Mouse (Mus musculus) ES-E14 (cell line): Measurements from ENCODE around the gene Sema6d. TPM values are rescaled to one million over a fixed set of nuclear protein-coding genes. Genes with fewer than 3 reads are reported as not detected.

Experiments
- DNase-seq: peaks from one replicate; pipeline ENCODE4 v3.0.0-alpha.2; 2013; ENCODE audit warnings: low read depth, low spot score
- H3K27ac ChIP-seq: 2 replicates; pipeline ENCODE4 v1.5.1; 2012; ENCODE audit warnings: low read depth, mild to moderate bottlenecking, low read length, moderate library complexity, mixed read lengths; ENCODE audit not compliant: poor library complexity, insufficient read depth, severe bottlenecking
- H3K36me3 ChIP-seq: 2 replicates; pipeline ENCODE4 v1.6.1; 2012; ENCODE audit warnings: mild to moderate bottlenecking, low read length, moderate library complexity, mixed read lengths; ENCODE audit not compliant: control insufficient read depth, poor library complexity, insufficient read depth, severe bottlenecking
- H3K4me1 ChIP-seq, 2 experiments: fragments of 150-350 bp in 1 of 2; sonication (generic) in 1 of 2; 2 replicates each; pipeline ENCODE4 v1.6.1; 2012; ENCODE audit warnings: low read length in 2 of 2, mild to moderate bottlenecking in 1 of 2, mixed read lengths in 1 of 2; ENCODE audit not compliant: control insufficient read depth in 2 of 2, insufficient read depth in 2 of 2, poor library complexity in 1 of 2
- H3K4me3 ChIP-seq, 2 experiments: fragments of 150-350 bp in 1 of 2; sonication (generic) in 1 of 2; 2 replicates each; pipeline ENCODE4 v1.5.1; 2012; ENCODE audit warnings: low read length in 2 of 2, low read depth in 1 of 2, mild to moderate bottlenecking in 1 of 2, mixed read lengths in 1 of 2; ENCODE audit not compliant: insufficient read depth in 1 of 2, poor library complexity in 1 of 2, severe bottlenecking in 1 of 2
- H3K9ac ChIP-seq: 2 replicates; pipeline ENCODE4 v1.6.1; 2012; ENCODE audit warnings: low read depth, mild to moderate bottlenecking, low read length, mixed read lengths; ENCODE audit not compliant: poor library complexity, insufficient read depth, severe bottlenecking
- H3K9me3 ChIP-seq: fragments of 150-350 bp; sonication (generic); 2 replicates; pipeline ENCODE4 v1.6.1; 2012; ENCODE audit warnings: low read depth, mild to moderate bottlenecking, low read length; ENCODE audit not compliant: control insufficient read depth, insufficient read depth
- CHD2 ChIP-seq: IDR thresholded peaks from 2 replicates; pipeline ENCODE4 v1.6.1; 2014; ENCODE audit warnings: mild to moderate bottlenecking, low read depth, low read length, inconsistent platforms
- HCFC1 ChIP-seq: IDR thresholded peaks from 2 replicates; pipeline ENCODE4 v1.6.1; 2012; ENCODE audit warnings: low read length, inconsistent platforms, borderline replicate concordance; ENCODE audit not compliant: insufficient read depth
- MAFK ChIP-seq: IDR thresholded peaks from 2 replicates; pipeline ENCODE4 v1.6.1; 2014; ENCODE audit warnings: mild to moderate bottlenecking, low read depth, low read length, inconsistent platforms; ENCODE audit not compliant: insufficient read depth
- ZC3H11A ChIP-seq: IDR thresholded peaks from 2 replicates; pipeline ENCODE4 v1.6.1; 2012; ENCODE audit warnings: low read depth, mild to moderate bottlenecking, inconsistent platforms, low read length, borderline replicate concordance
- ZNF384 ChIP-seq: IDR thresholded peaks from 2 replicates; pipeline ENCODE4 v1.6.1; 2012; ENCODE audit warnings: low read depth, low read length, inconsistent platforms
- in situ Hi-C, 2 experiments: fragments of 600-800 bp; cut with MboI; formaldehyde crosslinking; loops; one replicate each; pipeline ENCODE4 v1.15.1; 2025; ENCODE audit warnings: low sequenced_read_pairs in 2 of 2, inconsistent platforms in 1 of 2; ENCODE audit not compliant: unreplicated experiment in 2 of 2
- total RNA-seq: library from RNA; depleted of rRNA; stranded (reverse); fragments of 300-350 nt; gene quantifications from 2 replicates; pipeline ENCODE4 v1.2.3, GENCODE M21; 2012

The Sema6d gene
- total RNA-seq, 1 experiment = 0.54 TPM

DNA sequence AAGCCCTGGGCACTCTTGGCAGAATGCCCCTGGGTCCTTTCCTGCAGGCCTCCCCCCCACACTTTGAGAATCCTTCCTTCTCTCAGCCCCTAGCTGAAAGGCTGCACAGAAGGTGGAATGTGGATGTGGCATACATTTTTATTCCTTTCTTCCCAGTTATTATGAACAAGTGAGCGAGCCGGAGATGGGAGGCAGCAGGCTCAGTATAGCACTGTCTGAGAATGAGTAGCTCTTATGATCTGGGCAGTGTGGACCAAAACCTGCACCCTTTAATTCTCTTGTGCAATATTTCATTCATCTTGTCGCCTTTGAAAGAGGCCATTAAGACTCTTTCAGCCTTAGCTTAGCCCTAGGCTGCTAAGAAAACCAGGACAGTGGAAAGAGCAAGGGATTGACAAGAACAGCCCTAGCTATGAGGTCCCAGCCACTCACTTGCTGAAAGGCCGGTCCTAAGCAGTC is 87.0 kb downstream of the Sema6d start:
- no peaks in the 10 kb centered on the region; a peak in 1 of 4 replicates for H3K4me1 ChIP-seq
- H3K4me3 ChIP-seq = no peak overlapping the region
- H3K36me3 ChIP-seq = no peaks in the 10 kb centered on the region
- DNase-seq = no peak
- no peak for TF ChIP-seq MAFK
- no peak for TF ChIP-seq HCFC1
- TF ChIP-seq ZC3H11A = no peak
- TF ChIP-seq CHD2 = no peak
- no peak for TF ChIP-seq ZNF384
- no peak overlapping the region for H3K27ac ChIP-seq
- in situ Hi-C loops = no loop called here
- no peak overlapping the region for H3K9ac ChIP-seq
- no peaks in the 10 kb centered on the region for H3K9me3 ChIP-seq

DNA sequence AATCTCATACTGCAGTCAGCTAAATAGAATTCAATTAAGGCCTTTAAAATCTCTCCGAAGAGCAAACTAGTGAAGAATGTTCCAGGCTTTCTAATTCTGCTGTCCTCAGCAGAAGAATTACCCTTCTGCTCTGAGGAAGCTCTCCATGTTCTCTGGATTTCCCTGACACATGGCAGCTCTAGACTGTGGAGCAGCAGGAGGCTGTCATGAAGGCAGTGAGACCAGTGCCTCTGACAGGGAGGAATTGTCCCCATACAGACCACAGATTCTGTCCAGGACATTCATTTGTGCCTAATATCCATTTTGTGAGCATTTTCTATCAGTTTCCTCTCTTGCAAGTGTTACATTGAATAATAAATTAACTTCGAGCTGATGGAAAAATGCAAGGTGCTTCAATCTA is 99.5 kb downstream of the Sema6d start:
- H3K4me3 ChIP-seq = no peak overlapping the region
- H3K9me3 ChIP-seq = no peaks in the 10 kb centered on the region
- in situ Hi-C loops = no loop called here
- no peak for DNase-seq
- no peak overlapping the region for H3K27ac ChIP-seq
- H3K9ac ChIP-seq = no peak overlapping the region
- H3K4me1 ChIP-seq = no peaks in the 10 kb centered on the region
- H3K36me3 ChIP-seq = no peaks in the 10 kb centered on the region
- TF ChIP-seq HCFC1 (no peak), ZC3H11A (no peak), ZNF384 (no peak), MAFK (no peak), CHD2 (no peak)

- no peaks in the 10 kb centered on the region for H3K4me1 ChIP-seq
- no peak overlapping the region for H3K4me3 ChIP-seq
- no peak overlapping the region for H3K27ac ChIP-seq
- TF ChIP-seq CHD2 (no peak), ZC3H11A (no peak), HCFC1 (no peak), MAFK (no peak), ZNF384 (no peak)
- H3K9me3 ChIP-seq = no peaks in the 10 kb centered on the region
- H3K9ac ChIP-seq = no peak overlapping the region
- H3K36me3 ChIP-seq = no peaks in the 10 kb centered on the region
- in situ Hi-C loops = no loop called here
- no peak for DNase-seq
These were observed 104.3 kb downstream of the Sema6d start for GRCm38 (mm10) chr2:124194041-124194440.

- H3K9me3 ChIP-seq = no peaks in the 10 kb centered on the region
- DNase-seq = no peak
- H3K36me3 ChIP-seq = no peaks in the 10 kb centered on the region
- no peaks in the 10 kb centered on the region for H3K4me1 ChIP-seq
- no peak for TF ChIP-seq ZC3H11A
- TF ChIP-seq ZNF384 = no peak
- TF ChIP-seq HCFC1 = no peak
- no peak for TF ChIP-seq MAFK
- no peak for TF ChIP-seq CHD2
- no peak overlapping the region for H3K27ac ChIP-seq
- no peak overlapping the region for H3K9ac ChIP-seq
- in situ Hi-C loops = no loop called here
- no peak overlapping the region for H3K4me3 ChIP-seq
These were observed 111.7 kb downstream of the Sema6d start for GRCm38 (mm10) chr2:124201493-124201892.
